Mouse (Mus musculus) ES-Bruce4 (cell line): Measurements from ENCODE around the gene Cdh13.

ENCODE experiments used
- CTCF ChIP-seq: IDR thresholded peaks from one replicate; pipeline ENCODE4 v1.8.1; 2011; ENCODE audit warnings: low read depth, low read length
- POLR2A ChIP-seq: IDR thresholded peaks from one replicate; pipeline ENCODE4 v1.8.1; 2011; ENCODE audit warnings: low read length; ENCODE audit not compliant: insufficient read depth

DNA sequence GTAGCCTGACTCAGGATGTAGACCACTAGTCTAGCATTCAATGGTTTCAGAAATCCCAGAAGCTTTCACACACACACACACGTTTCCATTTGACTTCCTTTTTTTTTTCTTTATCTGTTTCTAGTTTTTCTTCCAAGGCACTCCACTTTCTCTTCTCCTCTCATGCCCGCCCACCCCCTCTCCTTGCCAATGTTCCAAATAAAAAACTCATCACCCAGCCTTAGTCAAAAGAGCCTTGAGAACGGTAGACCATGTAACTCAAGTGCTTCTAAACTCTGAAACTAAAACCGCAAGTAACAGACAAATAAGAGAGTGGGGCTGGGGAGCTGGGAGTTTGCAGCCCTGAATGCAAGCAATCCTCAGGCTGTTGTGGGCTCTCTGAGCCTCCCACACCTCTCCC, 69.5 kb downstream of the Cdh13 start:
- TF ChIP-seq CTCF = no peak
- TF ChIP-seq POLR2A = no peak
